Mouse (Mus musculus) adrenal gland, adult 2 months (tissue): ENCODE results near the gene Nmur1. TPM values are rescaled to one million over a fixed set of nuclear protein-coding genes. Genes with fewer than 3 reads are reported as not detected.
"Not testable (repeated sequence)": the region's sequence is repeated elsewhere in the genome, so short reads cannot be mapped to it uniquely, and the experiment has no call there.

Experiments
- DNase-seq: peaks from one replicate; pipeline ENCODE4 v3.0.0; 2021
- polyA plus RNA-seq: library from polyadenylated mRNA; depleted of rRNA; stranded (reverse); fragments of >200 nt; gene quantifications from 2 replicates; pipeline ENCODE4 v1.2.3, GENCODE M21; 2012
- total RNA-seq, 2 experiments: library from RNA; stranded (reverse); gene quantifications; 2 replicates each; pipeline ENCODE4 v1.2.3; 2021

Nmur1 gene
- total and polyA plus RNA-seq, 3 experiments = 0.18 TPM; not detected in 2

DNA sequence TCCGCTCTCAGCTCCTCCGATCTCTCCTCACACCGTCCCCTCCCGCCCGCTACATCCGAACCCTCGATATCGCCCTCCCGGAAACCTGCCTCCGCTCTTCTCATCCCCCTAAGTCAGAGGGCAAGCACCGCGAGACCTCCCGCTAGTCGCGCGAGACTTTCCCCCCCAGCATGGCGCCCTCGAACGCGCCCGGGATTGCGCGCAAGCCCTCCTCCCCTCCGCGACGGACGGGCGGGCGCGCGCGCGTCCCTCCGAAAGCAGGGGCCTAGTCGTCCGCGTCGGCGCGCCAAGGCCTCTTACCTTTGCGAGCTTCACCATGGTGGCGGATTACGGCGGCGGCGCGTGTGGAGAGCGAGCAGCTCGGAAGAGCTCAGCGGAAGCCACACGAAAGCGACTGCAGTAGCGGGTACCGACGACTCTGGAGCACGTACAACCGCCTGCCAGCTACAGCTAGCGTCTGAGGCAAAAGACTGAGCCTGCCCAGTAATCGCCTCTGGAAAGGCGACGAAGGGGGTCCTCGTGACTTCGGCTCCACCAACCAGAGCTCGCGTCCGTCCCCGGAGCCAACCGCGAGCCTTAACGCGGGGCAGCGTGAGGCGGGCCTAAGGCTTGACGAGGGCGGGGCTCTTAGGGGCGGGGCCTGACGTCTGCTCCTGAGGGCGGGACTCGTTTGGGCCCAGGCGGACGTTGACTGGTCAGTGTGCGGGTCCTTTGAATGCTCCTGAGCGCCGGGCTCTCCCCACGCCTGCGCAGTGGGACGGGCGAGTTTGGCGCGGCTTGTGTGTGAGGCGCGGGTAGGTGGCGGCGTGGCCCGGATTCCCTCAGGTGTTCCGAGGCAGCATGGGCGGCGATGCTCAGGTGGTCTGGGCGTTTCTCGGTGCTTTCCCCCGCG is 66.9 kb downstream of the Nmur1 start, which contains the start of gene Ncl:
Gene Ncl, minus strand, starts transcription at position 495 of the 892 bp plus-strand sequence.
- DNase-seq = peak; percentile 99

DNA sequence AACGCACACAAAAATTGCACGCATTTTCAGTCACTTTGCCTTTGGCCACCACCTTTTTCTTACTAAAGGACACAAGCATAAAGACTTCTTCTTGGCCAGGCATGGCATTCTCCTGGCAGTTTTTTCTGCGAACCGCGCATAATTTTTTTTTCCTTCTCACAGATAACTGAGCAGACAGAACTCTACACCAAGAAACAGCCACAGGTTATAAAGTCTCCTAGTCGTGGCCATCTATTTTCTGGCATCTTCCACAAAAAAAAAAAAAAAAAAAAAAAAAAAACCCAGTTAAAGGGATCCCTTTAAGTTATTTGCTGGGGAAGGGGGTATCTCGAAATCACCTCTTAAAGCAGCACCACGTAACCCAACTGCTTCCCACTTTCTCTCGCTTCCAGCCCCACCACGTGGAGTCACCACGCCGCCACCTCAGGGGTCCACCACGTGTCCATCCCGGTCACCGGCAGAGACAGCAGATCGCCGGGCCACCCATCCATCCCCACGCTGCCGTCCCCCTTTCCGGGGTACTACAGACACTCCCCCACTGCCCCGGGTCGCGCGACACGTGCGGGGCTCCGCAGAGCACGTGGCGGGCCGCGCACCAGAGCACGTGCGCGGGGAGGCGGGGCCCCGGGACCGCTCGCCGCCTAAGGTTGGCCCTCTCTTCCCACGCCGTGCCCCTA is 67.7 kb downstream of the Nmur1 start:
- no peak for DNase-seq

DNA sequence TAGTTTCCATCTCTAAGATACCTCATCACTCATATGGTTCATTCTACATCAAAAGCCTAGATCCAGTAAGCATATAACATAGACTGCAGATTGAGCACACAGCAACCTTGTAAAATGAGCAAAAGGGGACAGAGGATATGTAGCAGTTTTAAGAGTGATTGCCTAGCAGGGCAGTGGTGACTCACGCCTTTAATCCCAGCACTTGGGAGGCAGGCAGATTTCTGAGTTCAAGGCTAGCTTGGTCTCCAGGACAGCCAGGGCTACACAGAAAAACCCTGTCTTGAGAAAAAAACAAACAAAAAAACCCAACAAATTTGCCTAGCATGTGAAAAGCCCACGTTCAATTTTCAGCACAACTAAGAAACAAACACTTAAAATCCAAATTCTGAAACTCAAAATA is 71.8 kb downstream of the Nmur1 start:
- DNase-seq = peak; percentile 61

DNA sequence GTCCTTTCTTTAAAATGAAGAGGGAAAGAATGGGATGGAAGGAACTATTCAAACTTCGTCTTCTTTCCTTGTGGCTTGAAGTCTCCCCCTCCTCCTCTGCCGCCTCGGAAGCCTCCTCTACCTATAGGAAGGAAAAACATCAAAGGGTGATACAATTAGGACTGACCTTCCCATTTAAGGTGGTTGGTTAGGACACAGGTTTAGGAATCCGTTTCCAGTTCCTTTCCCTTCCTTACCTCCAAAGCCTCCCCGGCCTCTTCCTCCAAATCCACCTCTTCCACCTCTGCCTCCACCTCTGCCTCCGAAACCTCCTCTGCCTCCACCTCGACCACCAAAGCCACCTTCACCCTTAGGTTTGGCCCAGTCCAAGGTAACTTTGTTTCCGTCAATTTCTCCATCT is 75.5 kb downstream of the Nmur1 start:
- no peak for DNase-seq

DNA sequence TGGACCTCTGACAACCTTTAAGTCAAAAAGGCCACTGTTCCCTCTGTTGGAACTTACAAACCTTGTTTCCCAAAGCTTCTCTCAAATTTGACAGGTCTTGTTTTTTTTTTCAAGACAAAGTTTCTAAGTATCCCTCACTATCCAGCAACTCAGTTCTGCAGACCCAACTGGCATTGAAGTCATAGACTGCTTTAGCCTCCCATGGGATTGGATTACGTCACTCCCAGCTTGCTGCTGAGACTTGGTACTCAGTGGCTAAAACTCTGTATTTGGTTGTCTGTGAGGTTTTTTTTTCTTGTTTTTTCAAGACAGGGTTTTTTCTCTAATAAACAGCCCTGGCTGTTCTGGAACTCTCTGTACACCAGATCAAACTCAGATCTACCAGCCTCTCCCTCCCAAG is 76.3 kb downstream of the Nmur1 start:
- DNase-seq = no peak

DNA sequence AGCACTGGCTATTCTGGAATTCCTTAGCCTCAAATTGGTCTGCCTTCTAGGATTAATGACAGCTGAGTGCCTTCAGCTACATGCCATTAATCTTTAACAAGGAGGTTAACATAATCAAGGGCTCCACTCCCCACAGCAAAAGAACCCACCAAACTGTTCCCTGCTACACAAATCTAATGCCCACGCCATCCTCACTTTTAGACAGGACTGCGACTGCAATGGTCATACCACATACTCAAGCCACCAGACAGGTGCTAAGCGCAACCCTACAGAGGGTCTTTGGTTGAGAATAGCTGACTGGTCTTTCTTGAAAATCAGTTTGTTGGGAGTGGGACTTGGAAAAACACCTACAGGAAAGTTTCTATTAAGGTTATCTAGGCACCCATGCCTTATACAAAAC is 76.8 kb downstream of the Nmur1 start:
- no peak for DNase-seq

DNA sequence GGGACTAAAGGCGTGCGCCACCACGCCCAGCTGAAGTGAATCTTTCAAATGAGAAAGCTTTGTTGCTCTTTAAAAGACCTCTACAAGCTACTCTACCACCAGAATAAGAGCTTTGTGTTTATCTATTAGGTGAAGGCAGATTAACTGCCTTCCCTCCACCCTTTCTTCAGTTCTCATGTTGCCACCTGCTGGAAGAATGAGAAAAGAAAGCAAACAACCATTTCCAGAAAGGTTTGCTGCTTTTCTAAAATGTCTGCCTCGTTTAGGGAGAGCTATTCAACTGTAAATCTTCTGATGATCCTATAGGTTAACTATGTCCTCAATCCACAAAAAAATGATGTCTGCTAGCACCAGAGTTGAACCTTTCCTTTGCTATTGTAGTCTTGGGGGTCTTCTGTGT is 77.2 kb downstream of the Nmur1 start:
- DNase-seq = no peak

DNA sequence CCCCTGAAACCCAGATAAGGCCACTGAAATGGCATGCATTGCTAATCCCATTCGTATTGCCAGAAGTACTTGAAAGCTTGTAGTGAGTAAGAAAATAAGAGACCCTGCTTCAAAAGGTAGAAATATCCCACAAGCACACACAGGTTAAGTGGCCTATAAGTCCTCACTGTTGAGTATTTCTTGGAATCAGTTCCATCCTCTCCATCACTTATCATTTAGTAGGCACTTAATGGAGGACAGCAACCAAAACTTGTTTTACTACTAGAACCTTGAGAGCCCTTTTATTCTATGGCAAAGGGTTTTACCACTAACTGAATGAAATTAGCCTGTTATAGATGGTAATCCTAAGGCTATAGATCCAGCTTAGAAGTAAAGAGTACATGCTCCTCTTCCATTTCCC is 77.9 kb downstream of the Nmur1 start:
- no peak for DNase-seq

DNA sequence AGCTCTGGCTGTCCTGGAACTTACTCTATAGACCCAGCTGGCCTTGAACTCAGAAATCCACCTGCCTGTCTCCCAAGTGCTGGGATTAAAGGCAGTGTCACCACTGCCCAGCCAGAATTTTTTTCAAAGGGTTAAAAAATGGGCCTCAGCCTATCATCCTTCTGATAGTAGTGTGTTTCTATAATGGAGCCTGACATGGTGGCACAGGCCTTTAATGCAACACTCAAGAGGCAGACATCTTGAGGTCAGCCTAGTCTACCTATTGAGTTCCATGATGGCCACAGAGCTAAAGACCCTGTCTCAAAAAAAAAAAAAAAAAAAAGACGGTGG is 78.3 kb downstream of the Nmur1 start:
- DNase-seq = no peak

DNA sequence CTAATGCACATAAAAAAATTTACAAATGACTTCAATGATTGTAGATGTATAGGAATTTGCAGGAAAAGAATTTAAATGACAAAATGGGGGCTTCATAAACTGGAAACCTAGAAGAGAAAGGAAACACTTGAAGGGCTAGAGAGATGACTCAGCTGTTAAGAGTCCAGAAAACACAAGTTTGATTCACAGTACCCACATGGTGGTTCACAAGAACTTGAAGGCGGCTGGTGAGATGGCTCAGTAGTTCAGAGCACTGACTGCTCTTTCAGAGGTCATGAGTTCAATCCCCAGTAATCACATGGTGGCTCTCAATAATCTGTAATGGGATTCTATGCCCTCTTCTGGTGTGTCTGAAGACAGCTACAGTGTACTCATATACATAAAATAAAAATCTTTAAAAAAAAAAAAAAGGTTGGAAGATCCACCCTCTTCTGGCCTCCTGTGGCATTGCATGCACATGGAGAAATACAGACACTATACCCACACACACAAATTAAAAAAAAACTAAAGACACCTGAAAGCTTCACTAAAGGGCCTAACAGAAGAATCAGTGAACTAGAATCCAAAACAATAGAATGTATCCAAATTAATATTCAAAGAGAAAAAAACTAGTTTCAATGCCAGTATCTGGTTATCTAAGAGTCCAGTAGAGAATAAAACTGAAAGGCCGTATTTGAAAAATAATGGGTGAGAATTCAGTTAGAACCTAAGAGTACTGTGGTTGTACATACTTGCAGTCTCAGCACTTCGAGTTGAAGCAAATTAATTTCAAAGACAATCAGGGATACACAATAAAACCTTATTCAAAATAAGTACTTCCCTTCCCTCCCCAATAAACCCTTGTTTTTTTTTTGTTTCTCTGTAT is 78.9 kb downstream of the Nmur1 start:
- DNase-seq = no peak

DNA sequence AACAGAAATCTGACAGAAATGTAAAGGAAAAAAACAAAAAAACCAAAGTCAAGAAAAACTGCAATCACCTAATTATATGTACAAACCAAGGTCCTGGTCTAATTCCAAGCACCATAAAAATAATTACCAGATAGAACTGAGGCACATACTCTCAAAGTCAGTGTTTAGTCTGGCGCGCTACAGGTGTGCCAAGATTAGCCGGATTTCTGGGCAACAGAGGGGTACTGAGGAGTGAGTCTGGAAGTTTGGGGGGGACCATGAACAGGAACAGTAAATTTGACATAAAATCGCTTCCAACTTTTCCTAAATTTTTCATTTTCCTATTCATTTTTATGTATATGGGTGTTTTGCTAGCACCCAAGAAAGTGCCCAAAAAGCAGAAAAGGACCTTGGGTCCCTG is 80.1 kb downstream of the Nmur1 start:
- no peak for DNase-seq

DNA sequence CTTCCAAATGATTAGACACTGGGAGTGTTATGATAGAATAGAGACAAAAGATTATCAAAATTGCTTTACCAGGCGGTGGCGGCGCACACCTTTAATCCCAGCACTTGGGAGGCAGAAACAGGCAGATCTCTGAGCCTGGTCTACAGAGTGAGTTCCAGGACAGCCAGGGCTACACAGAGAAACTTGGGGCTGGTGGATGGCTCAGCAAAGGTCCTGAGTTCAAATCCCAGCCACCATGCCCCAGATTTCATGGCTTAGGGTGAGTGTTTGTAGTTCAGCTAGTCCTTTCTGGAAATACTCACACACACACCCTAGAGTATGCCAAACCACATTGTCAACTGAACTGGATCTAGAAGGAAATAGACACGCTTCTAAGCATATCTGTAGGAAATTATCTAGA is 81.0 kb downstream of the Nmur1 start:
- DNase-seq = no peak

DNA sequence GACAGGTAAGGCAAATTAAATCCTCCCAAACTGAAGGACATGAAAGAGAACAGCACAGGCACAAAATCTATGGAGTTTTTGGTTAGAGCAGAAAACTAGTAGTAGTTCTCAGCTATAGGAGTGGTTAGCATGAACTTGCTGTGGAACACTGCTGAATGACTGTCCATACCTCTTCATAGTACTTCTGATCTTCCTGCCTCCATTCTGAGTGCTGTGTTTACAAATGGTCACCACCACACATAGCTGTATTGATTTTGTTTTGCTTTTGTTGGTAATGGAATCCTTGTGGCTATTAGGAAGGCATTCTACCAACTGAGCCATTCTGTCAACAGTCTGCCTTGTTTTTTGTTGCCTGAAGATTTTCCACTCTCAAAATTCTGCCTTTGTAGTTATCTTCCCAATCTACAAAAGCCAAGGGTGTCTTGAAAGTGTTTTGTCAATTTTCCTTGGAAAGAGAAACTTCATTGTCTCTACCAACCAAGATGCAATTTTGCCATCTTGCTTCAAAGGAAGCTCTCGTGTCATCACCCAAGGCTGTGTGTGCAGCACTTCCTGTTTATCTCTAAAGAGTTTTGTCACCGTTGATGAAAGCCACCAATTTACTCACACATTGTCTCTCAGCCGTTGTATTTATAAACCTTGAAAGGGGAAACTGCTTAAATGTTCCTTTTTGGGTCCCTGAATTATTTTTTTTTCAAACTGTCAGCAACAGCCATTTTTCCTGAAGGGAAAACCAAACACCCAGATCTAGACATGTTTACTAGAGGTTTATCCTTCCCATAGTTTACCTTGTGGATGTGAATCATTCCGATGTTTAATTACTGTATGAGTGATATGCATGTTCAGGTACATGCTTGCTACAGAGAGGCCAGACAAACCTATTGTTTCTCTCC is 81.8 kb downstream of the Nmur1 start:
- DNase-seq = no peak

DNA sequence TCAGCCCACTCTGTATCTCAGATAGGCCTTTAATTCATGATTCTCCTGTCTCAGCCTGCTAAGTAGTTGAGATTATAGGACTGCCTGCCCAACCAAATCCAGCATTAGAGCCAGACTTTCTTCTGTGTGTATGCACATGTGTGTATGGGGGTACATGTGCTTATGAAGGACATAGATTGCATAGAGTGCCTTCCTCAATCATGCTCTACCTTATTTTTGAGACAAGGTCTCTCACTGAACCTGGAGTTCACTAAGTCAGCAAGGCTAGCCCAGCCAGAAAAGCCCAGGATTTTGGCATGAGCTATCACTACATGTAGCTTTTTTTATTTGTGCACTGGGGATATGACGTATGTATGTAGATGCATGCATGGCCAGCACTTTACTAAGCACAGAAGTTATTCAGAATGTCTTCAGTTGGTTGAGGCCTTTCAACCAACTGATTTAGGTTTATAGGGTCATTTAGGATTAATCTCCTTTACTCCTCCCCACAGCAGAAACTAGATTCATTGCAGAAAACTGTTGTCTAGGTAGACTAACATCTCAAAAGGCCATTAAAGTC is 82.9 kb downstream of the Nmur1 start:
- no peak for DNase-seq

DNA sequence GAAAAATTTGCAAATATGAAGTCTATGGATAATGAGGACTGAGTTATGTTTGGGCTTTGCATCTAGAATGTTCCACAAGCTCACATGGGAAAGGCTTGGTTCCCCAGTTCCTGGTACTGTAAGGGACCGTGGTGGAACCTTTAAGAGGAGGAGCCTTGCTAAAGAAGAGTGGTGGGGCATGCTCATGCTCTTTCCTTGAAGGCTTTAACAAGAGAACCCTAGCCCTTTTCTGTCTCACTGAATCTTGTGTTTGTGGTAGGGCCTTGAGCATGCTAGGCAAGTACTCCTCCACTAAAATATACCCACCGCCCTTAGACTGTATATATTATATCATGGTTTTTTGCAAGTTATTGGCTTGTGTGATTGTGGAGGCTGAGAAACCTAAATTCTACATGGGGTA is 83.7 kb downstream of the Nmur1 start:
- DNase-seq = no peak

DNA sequence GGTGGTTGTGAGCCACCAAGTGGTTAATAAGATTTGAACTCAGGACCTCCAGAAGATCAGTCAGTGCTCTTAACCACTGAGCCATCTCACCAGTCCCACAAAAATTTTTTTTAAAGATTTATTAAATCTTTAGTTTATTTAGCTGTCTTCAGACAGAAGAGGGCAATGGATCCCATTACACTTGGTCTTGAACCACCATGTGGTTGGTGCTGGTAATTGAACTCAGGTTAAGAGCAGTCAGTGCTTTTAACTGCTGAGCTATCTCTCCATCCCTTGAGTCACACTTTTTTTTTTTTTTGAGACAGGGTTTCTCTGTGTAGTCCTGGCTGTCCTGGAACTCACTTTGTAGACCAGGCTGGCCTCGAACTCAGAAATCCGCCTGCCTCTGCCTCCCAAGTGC is 84.9 kb downstream of the Nmur1 start:
- DNase-seq = not testable (repeated sequence)

DNA sequence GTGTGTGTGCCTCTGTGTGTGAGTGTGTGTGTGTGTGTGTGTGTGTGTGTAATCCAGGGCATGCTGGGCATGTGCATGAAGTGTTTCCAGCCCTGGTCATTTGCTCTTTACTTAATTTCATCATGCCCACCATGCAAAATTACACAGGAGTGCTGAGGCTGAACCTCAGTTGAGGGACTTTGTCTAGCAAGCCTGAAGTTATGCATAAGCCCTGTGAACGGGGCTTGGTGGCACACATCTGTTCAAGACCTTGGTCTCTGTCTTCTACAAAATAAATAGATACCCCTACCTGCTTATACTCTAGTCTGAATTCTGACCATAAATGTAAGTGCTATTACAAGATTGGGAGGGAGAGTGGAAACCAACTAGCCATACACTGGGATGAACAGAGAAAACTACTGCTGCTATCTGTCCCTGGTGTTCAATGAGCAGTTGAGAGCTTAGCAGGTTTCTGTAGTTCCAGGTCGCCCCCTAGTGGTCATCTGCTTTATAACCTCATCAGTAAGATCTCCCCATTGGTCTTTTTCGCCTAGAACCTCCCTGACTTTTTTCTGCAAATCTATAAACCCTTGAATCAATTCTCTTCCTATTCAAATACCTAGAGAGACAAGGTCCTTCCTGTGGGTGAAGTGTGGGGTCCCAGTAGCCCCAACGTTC is 86.7 kb downstream of the Nmur1 start:
- DNase-seq = peak; percentile 78

DNA sequence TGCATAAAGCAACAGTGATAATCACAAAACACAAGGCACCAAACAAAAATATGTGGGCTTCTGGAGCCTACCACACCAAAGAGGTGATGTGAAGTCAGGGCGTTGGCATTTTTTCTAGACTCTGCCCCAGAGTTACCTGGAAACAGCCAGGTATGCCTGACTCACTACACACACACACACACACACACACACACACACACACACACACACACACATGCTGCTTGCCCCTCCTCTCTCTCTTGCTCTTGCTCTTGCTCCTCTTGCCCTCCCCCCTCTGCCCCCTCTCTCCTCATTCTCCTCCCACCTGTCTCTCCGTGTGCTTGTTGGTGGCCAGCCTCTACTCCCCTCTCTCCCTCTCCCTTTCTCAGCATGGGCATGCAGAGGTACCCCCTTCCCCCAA is 89.7 kb downstream of the Nmur1 start:
- no peak for DNase-seq
